Mouse (Mus musculus): Measurements from ENCODE around the gene Tmem50b. TPM values are rescaled to one million over a fixed set of nuclear protein-coding genes. Genes with fewer than 3 reads are reported as not detected.

Tmem50b gene
- polyA plus RNA-seq, 1 experiment from 2014 or later, result 13.3 TPM

DNA sequence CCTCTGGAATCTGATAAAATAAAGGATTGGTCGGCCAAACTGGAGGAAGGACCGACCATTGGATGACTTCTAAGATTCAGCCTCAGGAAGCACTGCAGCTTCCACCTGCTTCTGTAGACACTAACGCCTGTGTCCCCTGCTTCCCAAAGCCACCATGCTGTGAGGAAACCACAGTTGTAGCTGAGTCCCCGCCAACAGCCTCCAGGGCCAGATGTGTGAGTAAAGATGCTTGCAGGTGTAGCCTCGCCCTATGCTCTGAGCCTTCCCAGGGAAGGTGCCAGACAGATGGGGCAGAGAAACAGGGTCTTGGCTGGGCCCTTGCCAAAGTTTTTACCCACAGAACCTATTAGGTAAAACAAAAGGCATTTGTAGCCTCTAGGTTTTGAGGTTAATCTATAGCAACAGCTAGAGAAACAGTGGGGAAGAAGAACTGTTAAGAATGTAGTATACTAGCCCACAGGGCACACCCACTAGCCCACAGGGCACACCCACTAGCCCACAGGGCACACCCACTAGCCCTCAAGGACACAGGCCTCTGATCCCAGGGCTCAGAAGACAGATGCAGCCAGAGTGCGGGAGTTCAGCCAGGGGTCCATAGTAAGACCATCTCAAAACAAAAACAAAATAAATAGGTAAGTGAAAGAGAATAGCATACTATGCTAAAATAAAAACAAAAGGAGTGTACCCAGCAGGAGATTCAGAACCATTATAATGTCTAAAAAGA, 9.7 kb downstream of the Tmem50b start:
- H3K4me2 ChIP-seq, result no peak overlapping the region
- H3K27ac ChIP-seq (ENCODE audit: low read depth, low read length), result no peak overlapping the region
- ATAC-seq (replicated peaks; ENCODE audit: low FRiP score), result no peak
- no peaks in the 10 kb centered on the region for H3K9me3 ChIP-seq (ENCODE audit: control insufficient read depth, low read length)
- no peak overlapping the region for H3K4me3 ChIP-seq (ENCODE audit: low read depth, low read length)
- H3K9ac ChIP-seq (ENCODE audit: low read depth, low read length), result no peak overlapping the region
- 54% methylated on average over 6 of the region's 6 CpGs for WGBS
- 0 out of 2 replicates have a peak, but pooled peaks cover 5% of the 10 kb centered on the region for H3K4me1 ChIP-seq (replicated peaks; ENCODE audit: control insufficient read depth, insufficient read depth, low read length)
- H3K36me3 ChIP-seq (ENCODE audit: control insufficient read depth, insufficient read depth, low read length), result no peaks in the 10 kb centered on the region
- H3K27me3 ChIP-seq (replicated peaks; ENCODE audit: control insufficient read depth, insufficient read depth, low read length), result no peaks in the 10 kb centered on the region
- no peak for DNase-seq (ENCODE audit: low spot score)

DNA sequence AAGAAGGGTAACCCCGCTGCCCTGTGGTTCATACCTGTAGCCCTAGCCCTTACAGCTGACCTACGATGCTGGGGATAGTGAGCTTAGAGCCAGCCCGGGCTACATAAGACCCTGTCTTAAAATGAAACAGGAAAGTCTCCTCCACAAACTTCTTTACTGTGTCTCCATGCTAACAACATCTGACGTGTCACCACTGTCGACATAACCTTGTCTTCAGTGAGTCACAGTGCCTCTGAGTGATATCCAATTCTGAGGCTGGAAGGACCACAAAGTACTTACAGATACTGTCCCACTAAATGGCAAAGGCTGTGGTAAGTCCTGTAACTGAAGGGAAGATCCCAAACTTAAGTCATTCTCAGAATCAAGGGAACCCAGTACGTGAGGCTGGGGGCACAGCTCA, 11.4 kb downstream of the Tmem50b start:
- H3K4me2 ChIP-seq, result no peak overlapping the region
- no peaks in the 10 kb centered on the region for H3K27me3 ChIP-seq (replicated peaks; ENCODE audit: control insufficient read depth, insufficient read depth, low read length)
- no peak overlapping the region for H3K27ac ChIP-seq (ENCODE audit: low read depth, low read length)
- ATAC-seq (replicated peaks; ENCODE audit: low FRiP score) (no peak), DNase-seq (ENCODE audit: low spot score) (no peak)
- no peaks in the 10 kb centered on the region for H3K4me1 ChIP-seq (replicated peaks; ENCODE audit: control insufficient read depth, insufficient read depth, low read length)
- 83% methylated on average over 6 of the region's 6 CpGs for WGBS
- no peaks in the 10 kb centered on the region for H3K9me3 ChIP-seq (ENCODE audit: control insufficient read depth, low read length)
- H3K36me3 ChIP-seq (ENCODE audit: control insufficient read depth, insufficient read depth, low read length), result no peaks in the 10 kb centered on the region
- no peak overlapping the region for H3K4me3 ChIP-seq (ENCODE audit: low read depth, low read length)
- no peak overlapping the region for H3K9ac ChIP-seq (ENCODE audit: low read depth, low read length)

DNA sequence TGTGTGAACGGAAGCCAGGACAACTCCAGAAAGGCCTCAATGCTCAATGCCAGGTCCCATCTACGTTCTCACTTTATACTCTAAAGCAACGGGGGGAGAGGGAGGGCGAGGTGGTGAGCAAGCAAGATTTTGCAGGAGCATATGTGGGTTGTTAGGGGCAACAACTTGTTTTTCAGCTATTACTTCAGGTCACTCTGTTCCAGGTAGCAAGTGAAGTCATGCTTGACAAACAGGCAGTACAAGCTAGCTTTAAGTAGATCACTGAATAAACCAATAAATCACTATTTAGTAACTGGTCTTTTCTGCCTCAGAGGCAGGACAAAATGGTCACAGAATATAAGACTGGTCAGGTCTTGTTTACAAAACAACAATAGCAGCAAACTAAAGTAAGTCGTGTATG, 12.0 kb downstream of the Tmem50b start:
- Histone ChIP-seq H3K4me1 (replicated peaks; ENCODE audit: control insufficient read depth, insufficient read depth, low read length) (no peaks in the 10 kb centered on the region), H3K36me3 (ENCODE audit: control insufficient read depth, insufficient read depth, low read length) (no peaks in the 10 kb centered on the region), H3K27me3 (replicated peaks; ENCODE audit: control insufficient read depth, insufficient read depth, low read length) (no peaks in the 10 kb centered on the region), H3K9ac (ENCODE audit: low read depth, low read length) (no peak overlapping the region), H3K27ac (ENCODE audit: low read depth, low read length) (no peak overlapping the region), H3K4me2 (no peak overlapping the region), H3K4me3 (ENCODE audit: low read depth, low read length) (no peak overlapping the region), H3K9me3 (ENCODE audit: control insufficient read depth, low read length) (no peaks in the 10 kb centered on the region)
- ATAC-seq (replicated peaks; ENCODE audit: low FRiP score), result no peak
- no peak for DNase-seq (ENCODE audit: low spot score)
- WGBS, result 84% methylated on average over 5 of the region's 5 CpGs

DNA sequence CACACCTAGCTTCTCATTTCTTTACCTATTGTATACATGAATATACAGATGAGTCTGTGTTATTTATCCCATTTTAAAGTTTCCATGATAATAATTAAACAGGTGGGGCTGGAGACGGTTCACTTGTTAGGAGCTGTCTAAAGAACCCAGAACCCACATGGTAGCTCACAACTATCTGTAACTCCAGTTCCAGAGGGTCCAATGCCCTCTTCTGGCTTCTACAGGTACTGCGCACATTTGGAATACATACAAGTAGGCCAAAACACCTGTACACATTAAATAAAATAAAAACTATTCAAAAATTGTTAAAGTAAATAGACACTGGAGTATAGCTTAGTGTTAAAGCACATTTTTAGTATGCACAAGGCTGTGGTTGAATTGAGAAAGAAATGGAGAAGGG, 15.3 kb downstream of the Tmem50b start:
- H3K36me3 ChIP-seq (ENCODE audit: control insufficient read depth, insufficient read depth, low read length), result no peaks in the 10 kb centered on the region
- 55% methylated on average over 2 of the region's 2 CpGs for WGBS

DNA sequence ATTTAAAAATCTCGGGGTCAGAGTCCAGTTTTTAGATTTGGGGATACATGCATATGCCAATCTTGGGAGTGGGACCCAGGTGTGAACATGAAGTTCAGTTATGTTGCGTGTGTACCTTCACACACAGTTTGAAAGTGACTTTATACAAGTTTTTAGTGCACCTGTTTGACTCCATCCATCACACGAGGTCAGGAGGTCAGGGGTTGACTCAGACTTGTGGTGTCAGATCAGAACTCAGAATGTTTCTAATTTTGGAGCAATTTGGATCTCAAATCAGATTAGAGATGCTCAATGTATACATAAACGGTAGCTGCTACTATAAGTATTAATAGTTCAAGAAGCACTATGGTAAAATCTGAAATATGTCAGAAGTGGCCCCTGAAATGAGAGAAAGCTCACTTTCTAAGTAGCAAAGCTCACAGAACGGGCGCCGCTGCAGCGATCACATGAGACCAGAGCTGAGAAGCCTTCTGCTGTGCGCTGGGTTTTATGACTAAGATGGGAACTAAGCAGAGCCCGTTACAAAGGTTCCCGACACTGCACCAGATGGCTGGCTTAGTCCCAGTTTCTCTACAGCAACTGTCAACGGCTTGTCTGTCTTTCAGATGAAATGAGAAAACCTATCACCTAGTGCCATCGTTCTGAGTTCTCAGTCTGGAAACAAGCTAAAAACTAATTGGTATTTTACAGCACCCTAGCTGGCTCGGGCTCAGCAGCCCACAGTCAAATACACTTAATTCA, 18.4 kb downstream of the Tmem50b start:
- no peak overlapping the region for H3K27ac ChIP-seq (ENCODE audit: low read depth, low read length)
- H3K4me2 ChIP-seq, result no peak overlapping the region
- DNase-seq (ENCODE audit: low spot score), result no peak
- 83% methylated on average over 14 of the region's 14 CpGs for WGBS
- no peak overlapping the region for H3K9ac ChIP-seq (ENCODE audit: low read depth, low read length)
- H3K4me1 ChIP-seq (replicated peaks; ENCODE audit: control insufficient read depth, insufficient read depth, low read length), result no peaks in the 10 kb centered on the region
- no peaks in the 10 kb centered on the region for H3K9me3 ChIP-seq (ENCODE audit: control insufficient read depth, low read length)
- H3K36me3 ChIP-seq (ENCODE audit: control insufficient read depth, insufficient read depth, low read length), result no peaks in the 10 kb centered on the region
- no peak for ATAC-seq (replicated peaks; ENCODE audit: low FRiP score)
- H3K4me3 ChIP-seq (ENCODE audit: low read depth, low read length), result no peak overlapping the region
- H3K27me3 ChIP-seq (replicated peaks; ENCODE audit: control insufficient read depth, insufficient read depth, low read length), result no peaks in the 10 kb centered on the region

More for the DNA sequence above, 15.3 kb downstream of the Tmem50b start:
- Histone ChIP-seq H3K4me2 (no peak overlapping the region), H3K27ac (ENCODE audit: low read depth, low read length) (no peak overlapping the region), H3K9me3 (ENCODE audit: control insufficient read depth, low read length) (no peaks in the 10 kb centered on the region), H3K4me1 (replicated peaks; ENCODE audit: control insufficient read depth, insufficient read depth, low read length) (no peaks in the 10 kb centered on the region), H3K4me3 (ENCODE audit: low read depth, low read length) (no peak overlapping the region), H3K9ac (ENCODE audit: low read depth, low read length) (no peak overlapping the region), H3K27me3 (replicated peaks; ENCODE audit: control insufficient read depth, insufficient read depth, low read length) (no peaks in the 10 kb centered on the region)
- no peak for DNase-seq (ENCODE audit: low spot score)
- ATAC-seq (replicated peaks; ENCODE audit: low FRiP score), result 0 out of 2 replicates have a peak, but pooled peaks have one; percentile 41

DNA sequence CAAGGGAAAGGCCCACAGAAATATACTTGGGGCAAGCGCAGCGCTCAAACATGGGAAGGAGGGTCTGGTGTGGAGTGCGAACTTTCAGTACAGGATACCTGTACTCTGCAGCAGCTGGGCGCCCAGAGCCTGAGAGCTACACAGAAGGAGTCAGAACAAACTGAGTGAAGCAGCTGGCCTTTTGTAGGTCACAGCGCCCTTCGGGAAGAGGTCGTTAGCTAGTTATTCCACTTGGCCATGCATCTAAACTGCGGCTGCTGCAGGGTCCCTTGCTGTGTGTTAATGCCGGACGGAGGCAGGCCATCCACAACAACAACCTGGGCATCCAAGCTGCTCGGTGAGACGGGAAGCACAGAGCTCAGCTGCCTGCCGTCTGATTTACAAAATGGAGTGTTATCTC, 22.4 kb downstream of the Tmem50b start:
- 78% methylated on average over 13 of the region's 13 CpGs for WGBS
- DNase-seq (ENCODE audit: low spot score) (no peak), ATAC-seq (replicated peaks; ENCODE audit: low FRiP score) (no peak)

DNA sequence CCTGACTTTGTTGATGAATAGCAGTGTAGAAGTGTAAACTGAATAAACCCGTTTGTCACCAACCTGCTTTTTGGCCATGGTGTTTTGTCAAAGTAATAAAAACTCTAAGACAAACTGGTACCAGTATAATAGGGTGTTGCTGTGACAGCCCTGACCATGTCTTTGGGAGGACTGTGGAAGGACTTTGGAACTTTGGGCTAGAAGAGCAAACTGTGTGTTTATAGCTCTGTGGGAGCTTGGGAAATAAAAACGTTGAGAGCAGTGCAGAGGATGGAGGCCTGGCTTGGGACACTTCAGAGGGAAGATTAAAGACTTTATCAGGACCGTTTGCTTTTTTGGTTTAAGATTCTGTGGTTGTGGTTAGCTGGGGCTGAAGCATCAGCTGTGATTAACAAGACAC, 26.5 kb downstream of the Tmem50b start:
- no peaks in the 10 kb centered on the region for H3K9me3 ChIP-seq (ENCODE audit: control insufficient read depth, low read length)
- ATAC-seq (replicated peaks; ENCODE audit: low FRiP score) (no peak), DNase-seq (ENCODE audit: low spot score) (no peak)
- no peak overlapping the region for H3K4me3 ChIP-seq (ENCODE audit: low read depth, low read length)
- H3K27me3 ChIP-seq (replicated peaks; ENCODE audit: control insufficient read depth, insufficient read depth, low read length), result no peaks in the 10 kb centered on the region
- H3K4me2 ChIP-seq, result no peak overlapping the region
- H3K4me1 ChIP-seq (replicated peaks; ENCODE audit: control insufficient read depth, insufficient read depth, low read length), result no peaks in the 10 kb centered on the region
- no peak overlapping the region for H3K9ac ChIP-seq (ENCODE audit: low read depth, low read length)
- no peaks in the 10 kb centered on the region for H3K36me3 ChIP-seq (ENCODE audit: control insufficient read depth, insufficient read depth, low read length)
- no peak overlapping the region for H3K27ac ChIP-seq (ENCODE audit: low read depth, low read length)
- WGBS, result 39% methylated on average over 3 of the region's 3 CpGs

More for the DNA sequence above, 22.4 kb downstream of the Tmem50b start:
- no peaks in the 10 kb centered on the region for H3K9me3 ChIP-seq (ENCODE audit: control insufficient read depth, low read length)
- H3K4me2 ChIP-seq, result no peak overlapping the region
- no peaks in the 10 kb centered on the region for H3K36me3 ChIP-seq (ENCODE audit: control insufficient read depth, insufficient read depth, low read length)
- H3K27me3 ChIP-seq (replicated peaks; ENCODE audit: control insufficient read depth, insufficient read depth, low read length), result no peaks in the 10 kb centered on the region
- no peaks in the 10 kb centered on the region for H3K4me1 ChIP-seq (replicated peaks; ENCODE audit: control insufficient read depth, insufficient read depth, low read length)
- H3K27ac ChIP-seq (ENCODE audit: low read depth, low read length), result no peak overlapping the region
- no peak overlapping the region for H3K4me3 ChIP-seq (ENCODE audit: low read depth, low read length)
- no peak overlapping the region for H3K9ac ChIP-seq (ENCODE audit: low read depth, low read length)

DNA sequence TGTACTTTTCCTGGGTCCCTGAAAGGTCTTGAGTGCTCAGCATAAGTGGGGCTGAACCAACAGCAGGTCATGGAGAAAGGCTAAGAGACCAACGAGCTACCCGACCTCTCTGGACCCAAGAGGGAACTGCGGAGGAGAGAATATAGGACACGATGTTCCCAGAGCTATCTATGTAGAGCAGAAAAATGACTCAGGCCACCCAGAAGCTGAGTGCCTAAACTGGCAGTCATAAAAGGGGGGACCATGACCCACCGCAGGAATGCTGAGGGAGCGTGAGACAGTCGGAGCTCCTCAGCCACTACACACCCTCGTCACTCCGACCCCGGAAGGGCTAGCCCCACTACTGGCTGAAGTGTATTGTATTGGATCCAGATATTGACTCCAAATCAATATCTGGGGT, 28.6 kb downstream of the Tmem50b start:
- no peak for ATAC-seq (replicated peaks; ENCODE audit: low FRiP score)
- H3K27ac ChIP-seq (ENCODE audit: low read depth, low read length), result no peak overlapping the region
- no peaks in the 10 kb centered on the region for H3K9me3 ChIP-seq (ENCODE audit: control insufficient read depth, low read length)
- no peak overlapping the region for H3K4me3 ChIP-seq (ENCODE audit: low read depth, low read length)
- H3K9ac ChIP-seq (ENCODE audit: low read depth, low read length), result no peak overlapping the region
- no peak overlapping the region for H3K4me2 ChIP-seq
- 87% methylated on average over 10 of the region's 10 CpGs for WGBS
- H3K36me3 ChIP-seq (ENCODE audit: control insufficient read depth, insufficient read depth, low read length), result no peaks in the 10 kb centered on the region
- DNase-seq (ENCODE audit: low spot score), result no peak
- no peaks in the 10 kb centered on the region for H3K27me3 ChIP-seq (replicated peaks; ENCODE audit: control insufficient read depth, insufficient read depth, low read length)
- H3K4me1 ChIP-seq (replicated peaks; ENCODE audit: control insufficient read depth, insufficient read depth, low read length), result peaks cover 8% of the 10 kb centered on the region; the same call in 1 of the 2 replicates

DNA sequence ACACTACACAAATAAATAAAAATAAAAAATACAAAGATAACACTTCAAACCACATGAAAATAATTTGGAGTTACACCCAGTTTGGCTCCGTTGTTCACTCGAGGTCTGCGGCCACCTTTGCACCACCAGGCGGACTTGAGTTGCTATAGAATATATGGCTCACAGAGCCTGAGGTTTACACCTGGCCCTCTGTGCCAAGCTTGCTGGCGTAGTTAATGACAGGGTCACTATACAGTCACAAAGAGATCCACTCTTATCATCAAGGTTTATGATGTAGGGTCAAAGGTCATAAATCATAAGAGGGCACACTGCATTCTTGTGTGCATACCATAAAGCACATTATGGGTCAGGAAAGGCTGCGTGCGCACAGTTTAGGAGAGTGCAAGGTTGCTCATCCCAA, 31.6 kb downstream of the Tmem50b start:
- H3K27ac ChIP-seq (ENCODE audit: low read depth, low read length), result no peak overlapping the region
- no peaks in the 10 kb centered on the region for H3K27me3 ChIP-seq (replicated peaks; ENCODE audit: control insufficient read depth, insufficient read depth, low read length)
- H3K36me3 ChIP-seq (ENCODE audit: control insufficient read depth, insufficient read depth, low read length), result peaks cover 14% of the 10 kb centered on the region
- DNase-seq (ENCODE audit: low spot score) (no peak), ATAC-seq (replicated peaks; ENCODE audit: low FRiP score) (no peak)
- no peaks in the 10 kb centered on the region for H3K9me3 ChIP-seq (ENCODE audit: control insufficient read depth, low read length)
- no peak overlapping the region for H3K9ac ChIP-seq (ENCODE audit: low read depth, low read length)
- H3K4me1 ChIP-seq (replicated peaks; ENCODE audit: control insufficient read depth, insufficient read depth, low read length), result peaks cover 8% of the 10 kb centered on the region; the same call in 1 of the 2 replicates
- H3K4me2 ChIP-seq, result no peak overlapping the region
- no peak overlapping the region for H3K4me3 ChIP-seq (ENCODE audit: low read depth, low read length)
- WGBS, result 87% methylated on average over 7 of the region's 7 CpGs

Data from liver, embryonic 11.5 days (tissue).